Mouse (Mus musculus) adrenal gland, adult 8-10 months (tissue): ENCODE data around the gene Fndc8. TPM values are rescaled to one million over a fixed set of nuclear protein-coding genes. Genes with fewer than 3 reads are reported as not detected.
A peak's percentile ranks its signal among the peaks of the same experiment; 100 is the strongest.

ENCODE experiments used
- DNase-seq: peaks from one replicate; pipeline ENCODE4 v3.0.0; 2022
- total RNA-seq, 4 experiments: library from RNA; stranded (reverse); gene quantifications; 2 replicates each; pipeline ENCODE4 v1.2.4; 2022

The Fndc8 gene
- total RNA-seq, 4 experiments from 2014 or later, result 0.14 to 0.43 (median 0.35) TPM; not detected in 1

GRCm38 (mm10) chr11:82870173-82871030 is 21.5 kb upstream of the Fndc8 start:
- peak; percentile 39 for DNase-seq

GRCm38 (mm10) chr11:82871031-82871446 is 20.9 kb upstream of the Fndc8 start, which contains the start of gene Rffl:
Rffl (minus strand) TSS chr11:82871210.
- DNase-seq, result peak; percentile 82

DNA sequence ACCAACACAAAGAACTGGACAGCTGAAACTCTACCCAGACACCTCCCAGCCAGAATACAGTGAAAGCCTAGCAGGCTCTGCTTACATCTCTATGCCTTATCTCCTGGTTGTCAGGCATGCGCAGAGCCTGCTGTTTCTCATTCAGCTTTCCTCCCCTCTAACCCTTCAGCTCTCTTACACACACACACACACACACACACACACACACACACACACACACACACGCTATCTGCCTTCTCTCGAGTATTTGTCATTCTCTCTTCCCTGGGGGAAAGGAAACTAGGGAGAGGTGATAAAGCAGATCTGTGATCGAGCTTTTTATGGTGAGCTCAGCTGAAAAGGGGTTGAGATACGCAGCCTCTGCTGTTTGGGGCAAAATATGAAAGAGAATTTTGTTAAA is 17.0 kb upstream of the Fndc8 start:
- DNase-seq, result no peak

GRCm38 (mm10) chr11:82875631-82876030 is 16.3 kb upstream of the Fndc8 start:
- no peak for DNase-seq

DNA sequence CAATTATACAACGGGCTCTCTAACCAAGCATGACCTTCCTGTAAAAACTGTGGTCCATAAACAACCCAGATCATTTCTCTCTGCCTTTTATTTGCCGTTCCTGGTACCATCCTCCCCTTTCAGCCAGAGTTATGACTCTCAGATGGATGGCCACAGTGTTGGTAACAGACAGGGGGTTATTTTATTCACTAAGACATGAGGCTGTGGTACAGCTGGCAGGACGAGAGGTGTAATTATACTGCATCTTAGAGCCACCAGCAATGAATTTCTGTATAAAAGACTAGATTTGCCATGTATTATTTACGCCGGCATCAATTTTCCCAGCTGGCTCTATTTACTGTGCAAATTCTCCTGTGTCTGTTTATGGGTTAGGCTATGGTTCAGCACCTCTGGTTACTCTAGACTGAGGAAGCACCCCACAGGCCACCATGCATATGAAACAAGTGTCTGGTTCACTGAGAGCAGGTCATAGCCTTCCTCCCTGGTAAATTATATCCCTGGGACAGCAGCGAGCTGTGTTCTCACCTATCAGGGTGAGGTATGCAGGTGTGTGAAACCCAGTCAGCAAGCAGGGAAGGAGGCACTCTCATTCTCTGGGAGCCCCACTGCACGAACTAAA is 14.1 kb upstream of the Fndc8 start:
- DNase-seq, result no peak

GRCm38 (mm10) chr11:82883180-82883579 is 8.7 kb upstream of the Fndc8 start:
- DNase-seq, result no peak

GRCm38 (mm10) chr11:82886559-82886958 is 5.4 kb upstream of the Fndc8 start:
- DNase-seq, result no peak

DNA sequence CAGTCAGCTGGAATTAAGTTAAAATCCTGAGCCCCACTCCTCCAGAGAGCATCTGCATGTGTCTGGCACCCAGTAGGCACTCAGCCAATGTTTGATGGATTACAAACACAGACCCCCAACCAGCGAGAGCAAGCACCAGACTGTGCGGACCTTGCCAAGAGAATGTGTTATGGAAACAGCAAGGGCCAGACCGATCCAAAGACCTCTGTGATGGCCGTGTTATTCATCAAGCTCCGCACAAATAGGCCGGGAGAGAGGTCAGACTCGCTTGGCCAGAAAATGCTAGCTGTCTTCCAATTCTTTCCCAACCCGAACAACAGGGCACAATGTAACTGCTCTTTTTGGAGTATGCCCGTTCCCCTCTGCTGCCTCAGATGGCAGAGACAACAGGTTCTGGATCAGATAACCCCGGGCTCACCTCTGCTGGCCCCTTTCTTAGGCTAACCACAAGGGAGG is 3.4 kb upstream of the Fndc8 start:
- DNase-seq, result no peak

DNA sequence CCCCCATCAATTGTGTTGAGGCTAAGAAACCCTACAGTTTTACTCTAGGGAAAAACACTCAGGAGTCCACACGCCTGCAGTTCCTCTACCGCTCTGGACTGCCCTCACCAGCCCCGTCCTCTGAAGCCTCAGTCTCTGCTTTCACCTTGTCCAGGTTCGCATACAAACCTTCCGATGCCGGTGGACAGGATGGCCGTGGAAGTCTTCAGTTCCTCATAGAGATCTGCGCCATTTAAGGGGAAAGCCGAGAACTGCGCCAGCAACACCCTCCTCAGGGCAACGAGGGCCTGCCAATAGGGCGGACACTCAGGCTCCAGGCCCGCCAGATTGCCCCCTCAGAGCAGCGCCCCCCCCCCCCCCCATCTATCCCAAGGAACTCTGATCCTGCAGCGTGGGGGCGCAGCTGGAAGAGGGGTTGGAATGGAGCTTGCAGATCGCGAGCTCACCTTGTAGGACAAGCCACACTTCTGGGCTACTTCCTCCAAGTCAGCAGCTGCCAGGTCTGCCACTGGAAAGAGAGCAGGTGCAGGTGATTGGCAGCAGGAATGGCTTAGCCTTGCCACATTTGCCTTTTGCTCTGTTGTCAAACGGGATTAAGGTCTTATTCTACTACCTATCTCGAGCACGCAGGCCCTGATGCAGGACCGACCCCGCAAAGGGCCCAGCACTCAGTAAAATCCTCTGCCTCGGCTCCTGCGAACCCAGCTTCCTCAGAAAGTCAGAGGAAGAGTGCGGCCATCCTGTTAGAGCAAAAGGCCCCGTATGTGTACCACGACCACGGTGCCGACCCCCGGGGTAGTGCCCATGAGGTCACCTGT is 2.2 kb upstream of the Fndc8 start:
- DNase-seq, result no peak

DNA sequence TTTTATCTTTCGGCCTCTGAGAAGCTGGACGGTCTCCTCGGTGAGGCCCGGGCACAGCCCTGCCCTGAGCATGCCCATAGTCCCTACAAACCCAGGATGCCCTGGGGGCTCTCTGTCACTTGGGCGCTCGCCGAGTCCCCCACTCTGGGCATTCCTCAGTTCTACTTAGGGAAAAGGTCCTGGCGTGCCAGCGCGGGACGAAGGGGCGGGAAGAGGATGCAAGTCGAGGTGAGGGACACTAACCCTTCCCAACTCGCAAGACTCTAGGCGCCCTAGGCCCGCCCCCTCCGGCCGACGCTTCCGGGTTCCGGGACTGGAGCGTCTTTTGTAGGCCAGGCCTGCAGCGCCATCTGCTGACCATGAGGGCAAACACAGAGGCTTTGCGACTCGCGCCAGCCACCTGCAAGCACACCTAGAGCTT is 1.6 kb upstream of the Fndc8 start, which contains the start of gene Rad51d:
Gene Rad51d (minus strand): TSS at position 273 of the 421 bp plus-strand sequence.
- DNase-seq, result peak; percentile 91

DNA sequence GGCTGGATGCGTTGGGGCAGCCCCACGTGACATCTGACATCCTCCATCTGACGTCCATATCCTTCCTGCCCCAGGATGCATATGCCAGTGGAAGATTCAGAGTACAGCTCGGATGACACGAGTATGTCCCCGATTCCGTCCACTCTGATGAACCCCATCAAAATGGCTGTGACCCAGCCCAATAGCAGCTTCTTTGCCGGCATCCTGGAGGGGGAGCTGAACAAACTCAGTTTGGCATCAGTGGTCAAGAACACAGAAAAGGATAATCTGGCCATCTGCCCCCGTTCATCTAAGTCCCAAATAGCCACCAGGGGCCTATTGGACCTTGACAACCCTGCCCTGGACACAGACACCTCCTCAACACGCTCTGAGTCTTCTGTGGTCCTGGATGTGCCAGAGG is 5.6 kb downstream of the Fndc8 start:
- DNase-seq, result no peak

- DNase-seq, result no peak
These were observed 7.8 kb downstream of the Fndc8 start for GRCm38 (mm10) chr11:82899720-82900119.

DNA sequence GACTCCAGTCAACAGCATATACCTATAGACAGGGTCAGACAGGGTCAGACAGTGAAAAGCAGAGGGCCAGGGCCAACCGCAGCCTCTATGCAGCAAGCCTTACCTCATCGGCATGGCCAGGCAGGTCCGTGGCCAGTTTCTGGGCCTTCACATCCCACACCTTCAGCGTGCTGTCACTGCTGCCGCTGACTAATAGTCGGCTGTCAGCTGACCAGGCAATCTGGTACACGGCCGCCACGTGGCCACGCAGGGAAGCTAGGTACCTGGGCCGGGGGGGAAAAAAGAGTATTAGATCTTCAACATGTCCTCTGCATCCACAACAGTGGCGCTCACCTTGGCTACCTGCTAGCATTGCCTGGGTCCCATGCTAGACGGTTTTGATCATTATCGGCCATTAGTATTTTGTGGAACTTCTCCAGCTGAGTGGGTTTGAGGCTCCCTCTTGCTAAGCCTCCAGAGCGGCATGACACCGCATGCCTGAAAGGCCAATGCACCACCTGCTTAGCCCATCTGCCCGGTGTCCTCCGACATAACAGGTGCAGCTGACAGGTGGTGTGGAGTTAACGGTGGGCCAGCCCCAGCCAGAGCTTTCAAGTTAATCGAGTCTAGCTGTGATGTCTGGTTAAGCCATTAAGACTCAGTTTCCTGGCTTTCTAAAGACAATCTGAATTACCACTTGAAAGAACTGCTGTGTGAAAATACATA is 9.8 kb downstream of the Fndc8 start:
- DNase-seq, result no peak

DNA sequence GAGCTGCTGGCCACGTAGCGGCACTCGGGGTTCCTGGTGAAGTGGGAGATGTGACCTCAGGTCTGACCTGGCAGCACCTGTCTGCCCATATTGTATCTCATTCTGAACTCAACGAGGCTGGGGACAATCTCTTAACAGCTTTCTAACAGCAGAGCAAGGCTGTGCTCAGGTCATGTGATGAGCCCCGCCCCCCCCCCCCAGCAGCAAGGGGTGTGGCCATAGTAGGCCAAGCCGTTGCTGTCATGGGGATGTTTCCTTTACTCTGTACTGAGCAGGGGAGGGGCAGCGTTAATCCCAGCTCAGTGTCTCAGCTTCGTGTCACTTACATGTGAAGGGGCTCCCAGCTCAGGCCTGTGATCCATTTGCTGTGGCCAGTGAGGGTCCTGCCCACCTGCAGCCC is 13.0 kb downstream of the Fndc8 start:
- no peak for DNase-seq

DNA sequence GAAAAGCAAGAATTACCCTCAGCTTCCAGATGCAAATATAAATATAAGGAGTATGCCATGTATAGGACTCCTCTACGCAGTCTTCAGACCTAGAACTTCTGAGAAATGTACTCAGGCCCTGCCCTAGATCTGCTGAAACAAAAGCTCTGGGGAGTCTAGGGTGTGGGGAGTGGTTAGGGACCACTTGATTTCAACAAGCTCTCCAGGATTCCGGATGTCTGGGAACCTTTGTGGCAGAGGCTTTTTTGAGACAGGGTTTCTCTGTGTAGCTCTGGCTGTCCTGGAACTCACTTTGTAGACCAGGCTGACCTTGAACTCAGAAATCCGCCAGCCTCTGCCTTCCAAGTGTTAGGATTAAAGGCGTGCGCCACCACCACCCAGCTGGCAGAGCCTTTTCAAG is 13.9 kb downstream of the Fndc8 start:
- DNase-seq, result no peak

DNA sequence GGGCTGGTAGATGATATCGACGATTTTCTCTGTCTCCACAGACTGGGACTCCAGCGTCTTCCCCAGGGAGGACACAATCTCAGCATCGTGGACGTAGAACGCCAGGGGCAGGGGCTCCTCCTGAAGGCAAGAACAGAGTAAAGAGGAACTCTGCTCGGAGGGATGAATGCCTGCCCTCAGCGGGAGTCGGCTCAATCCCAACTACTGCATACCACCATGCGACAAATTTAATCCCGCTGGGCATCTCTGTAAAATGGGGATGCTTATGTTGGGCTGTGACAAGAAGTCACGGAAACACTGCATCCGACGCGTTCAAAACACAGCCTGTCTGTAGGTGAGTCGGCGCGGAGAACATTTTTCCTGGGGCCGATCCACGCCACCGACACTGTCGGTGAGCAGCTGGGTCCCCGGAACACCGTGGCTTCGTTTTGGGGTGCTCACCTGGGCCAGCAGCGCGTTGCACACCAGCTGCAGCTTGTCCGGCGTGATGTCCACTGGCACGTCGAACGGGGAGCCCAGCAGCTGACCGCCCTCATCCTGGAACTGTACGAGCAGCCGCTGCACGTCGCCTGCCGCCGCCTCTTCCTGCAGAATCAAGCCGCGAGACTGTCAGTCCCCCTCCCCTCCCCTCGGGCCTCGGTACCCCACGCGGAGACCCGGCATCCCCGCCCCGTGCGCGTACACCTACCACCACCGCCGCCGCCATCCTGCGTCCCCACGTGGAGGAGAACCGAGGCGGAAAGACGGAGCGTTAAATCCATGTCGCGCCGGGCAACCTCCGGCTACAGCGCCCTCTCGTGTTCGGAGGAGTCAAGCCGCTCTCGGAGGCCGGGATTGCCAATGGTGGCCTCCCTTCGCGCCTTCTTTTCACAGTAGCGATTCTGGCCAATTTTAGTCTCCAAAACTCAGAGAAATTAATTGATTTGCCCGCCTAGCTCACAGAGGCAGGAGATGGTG is 16.0 kb downstream of the Fndc8 start, which contains the start of gene Nle1:
Gene Nle1 (minus strand): TSS at position 761 of the 957 bp plus-strand sequence.
- peak; percentile 80 for DNase-seq

DNA sequence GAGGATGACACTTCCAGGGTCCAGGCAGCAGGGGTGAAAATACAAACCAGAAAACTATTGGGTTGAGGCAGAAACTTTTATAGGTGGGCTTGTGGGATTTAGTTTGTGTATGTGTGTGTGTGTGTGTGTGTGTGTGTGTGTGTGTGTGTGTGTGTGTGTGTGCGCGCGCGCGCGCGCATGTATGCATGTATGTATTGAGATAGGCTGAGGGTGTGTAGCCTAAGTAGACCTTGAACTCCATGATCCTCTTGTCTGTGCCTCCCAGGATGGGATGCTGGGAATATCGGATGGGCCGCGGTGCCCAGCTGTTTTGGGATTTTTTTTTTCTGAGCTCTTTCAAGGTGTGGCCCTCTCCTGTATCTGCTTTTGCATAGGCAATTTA is 16.7 kb downstream of the Fndc8 start:
- DNase-seq, result no peak

DNA sequence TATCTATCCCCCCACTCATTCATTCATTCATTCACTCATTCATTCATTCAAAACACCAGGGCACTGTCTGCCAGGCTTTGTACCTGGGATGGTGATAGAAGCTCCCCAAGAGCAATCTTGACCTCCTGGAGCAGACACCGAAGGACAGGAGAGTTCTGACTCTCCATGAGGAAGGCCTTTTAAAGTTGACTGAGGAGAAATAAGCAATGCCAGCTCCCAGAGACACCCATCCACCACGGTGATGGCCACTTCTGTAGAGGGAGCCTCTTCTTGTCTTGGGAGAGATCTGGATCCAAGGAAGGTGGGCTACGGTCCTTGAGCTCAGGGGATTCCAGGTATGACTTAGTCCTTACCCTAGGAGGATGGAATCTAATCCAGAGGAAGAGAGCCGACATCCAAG is 18.3 kb downstream of the Fndc8 start, which contains the start of gene Unc45b:
Gene Unc45b (plus strand): TSS at position 301 of the 400 bp plus-strand sequence.
- DNase-seq, result no peak

DNA sequence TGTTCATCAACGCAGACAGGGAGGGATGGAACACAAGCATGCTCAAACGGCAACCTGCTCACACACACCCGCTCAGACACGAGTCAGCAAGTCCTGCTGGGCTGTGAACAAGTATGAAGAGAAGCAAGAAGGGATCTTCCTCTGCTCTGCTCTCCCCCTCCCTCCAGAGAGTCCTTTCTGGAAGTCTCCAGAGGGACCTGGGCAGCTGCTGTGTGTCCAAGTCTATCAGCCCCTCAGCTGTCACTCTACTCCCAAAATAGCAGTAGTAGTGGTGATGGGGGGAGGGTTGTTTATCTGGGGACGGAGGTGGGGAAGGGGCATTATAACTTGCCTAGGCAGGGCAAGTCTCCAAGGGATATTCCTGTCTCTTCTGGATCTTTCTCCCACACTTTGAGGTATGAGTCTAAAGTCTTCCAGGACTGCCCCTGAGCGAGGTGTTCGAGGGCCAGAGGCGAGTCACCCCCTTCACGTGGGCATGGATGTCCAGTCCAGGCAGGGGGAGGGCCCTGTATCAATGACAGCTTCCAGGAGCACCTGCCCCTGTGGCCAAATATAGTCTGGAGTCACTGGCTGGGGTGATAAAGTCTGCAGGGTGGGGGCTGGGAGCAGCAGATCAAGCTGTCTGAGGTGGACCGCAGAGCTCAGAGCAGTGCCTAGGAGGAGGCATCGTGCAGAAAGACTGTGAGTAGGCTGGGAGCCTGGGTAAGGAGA is 18.9 kb downstream of the Fndc8 start:
- no peak for DNase-seq
